Mouse (Mus musculus) limb, embryonic 14.5 days (tissue): ENCODE measurements around the gene Fbxw11. TPM values are rescaled to one million over a fixed set of nuclear protein-coding genes. Genes with fewer than 3 reads are reported as not detected.

Experiments
- ATAC-seq: fragments of 200-750 bp; cut with Nextera tagmentation; 2 replicates; pipeline ENCODE4 v1.8.0; 2017; ENCODE audit warnings: low read depth, moderate number of reproducible peaks, moderate TSS enrichment; ENCODE audit not compliant: low FRiP score
- DNase-seq: peaks from one replicate; pipeline ENCODE4 v3.0.0-alpha.2; 2015; ENCODE audit warnings: low spot score
- H3K27ac ChIP-seq: fragments of 300-500 bp; sonication (generic); replicated peaks from 2 replicates; pipeline ENCODE4 v1.5.1; 2014; ENCODE audit warnings: low read depth, mild to moderate bottlenecking, low read length, moderate library complexity, mixed read lengths
- H3K27me3 ChIP-seq: fragments of 300-500 bp; sonication (generic); 2 replicates; pipeline ENCODE4 v1.6.1; 2014; ENCODE audit warnings: low read length, mixed read lengths; ENCODE audit not compliant: control insufficient read depth, insufficient read depth
- H3K36me3 ChIP-seq: fragments of 300-500 bp; sonication (generic); 2 replicates; pipeline ENCODE4 v1.6.1; 2014; ENCODE audit warnings: mild to moderate bottlenecking, low read length, moderate library complexity, mixed read lengths; ENCODE audit not compliant: control insufficient read depth, insufficient read depth
- H3K4me1 ChIP-seq: fragments of 300-500 bp; sonication (generic); 2 replicates; pipeline ENCODE4 v1.6.1; 2014; ENCODE audit warnings: antibody characterized with exemption, low read length, mixed read lengths; ENCODE audit not compliant: control insufficient read depth, insufficient read depth
- H3K4me2 ChIP-seq: fragments of 300-500 bp; sonication (generic); replicated peaks from 2 replicates; pipeline ENCODE4 v1.6.1; 2014; ENCODE audit warnings: low read depth, mild to moderate bottlenecking, low read length, moderate library complexity; ENCODE audit not compliant: severe bottlenecking
- H3K4me3 ChIP-seq: fragments of 300-500 bp; sonication (generic); replicated peaks from 2 replicates; pipeline ENCODE4 v1.5.1; 2014; ENCODE audit warnings: low read length
- H3K9ac ChIP-seq: fragments of 300-500 bp; sonication (generic); 2 replicates; pipeline ENCODE4 v1.6.1; 2014; ENCODE audit warnings: mild to moderate bottlenecking, low read depth, low read length, moderate library complexity; ENCODE audit not compliant: severe bottlenecking
- H3K9me3 ChIP-seq: fragments of 300-500 bp; sonication (generic); 2 replicates; pipeline ENCODE4 v1.6.1; 2016; ENCODE audit warnings: low read length; ENCODE audit not compliant: control insufficient read depth
- POLR2A ChIP-seq: fragments of 200-500 bp; IDR thresholded peaks from 2 replicates; pipeline ENCODE4 v1.8.0; 2012; ENCODE audit warnings: inconsistent platforms, mild to moderate bottlenecking, moderate library complexity, borderline replicate concordance; ENCODE audit not compliant: insufficient read depth, insufficient read length; ENCODE audit errors: extremely low read depth
- WGBS: fragments of 180-500 bp; shearing (Covaris S2); extraction: QIAGEN DNeasy Blood & Tissue Kit; methylation state at CpG from one replicate; pipeline ENCODE4 v1.1.7; 2014; 5-methylcytosine and 5-hydroxymethylcytosine counted together
- polyA plus RNA-seq, 2 experiments: library from polyadenylated mRNA; depleted of rRNA in 1 of 2; stranded (reverse) in 1 of 2; unstranded in 1 of 2; fragments of >200 nt; fragmentation: Nextera tagmentation in 1 of 2; extraction: Ambion mirVana in 1 of 2; gene quantifications; 2 replicates each; pipeline versions ENCODE4 v1.2.1 to v1.2.3; 2012 to 2014

The Fbxw11 gene
- polyA plus RNA-seq, 2 experiments = 56.1 to 63.2 TPM

DNA sequence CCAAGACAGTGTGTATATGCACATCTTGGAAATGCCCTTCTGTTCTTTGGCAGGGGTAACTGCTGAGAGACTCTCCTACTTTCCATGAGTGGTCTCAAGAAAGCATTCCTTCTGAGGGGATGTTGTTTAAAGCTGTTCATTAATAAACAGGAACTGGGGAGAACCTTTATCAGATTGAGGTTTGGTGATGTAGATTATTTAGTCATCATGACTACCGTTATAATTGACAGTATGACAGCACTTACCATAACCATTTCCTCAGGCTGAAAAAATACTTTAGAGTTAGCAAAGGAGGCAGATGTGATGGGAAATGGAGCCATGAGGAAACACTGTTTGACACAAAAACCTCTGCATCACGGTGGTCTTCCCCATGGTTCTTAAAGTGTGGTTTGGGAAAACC lies 80.8 kb downstream of the Fbxw11 start:
- Histone ChIP-seq H3K9ac (no peak overlapping the region), H3K27me3 (no peaks in the 10 kb centered on the region), H3K36me3 (peaks cover 9% of the 10 kb centered on the region), H3K4me1 (peaks cover 13% of the 10 kb centered on the region), H3K4me3 (no peak overlapping the region), H3K9me3 (no peaks in the 10 kb centered on the region), H3K4me2 (no peak overlapping the region), H3K27ac (no peak overlapping the region)
- WGBS = 87% methylated on average over 2 of the region's 2 CpGs
- TF ChIP-seq POLR2A = no peak
- DNase-seq (no peak), ATAC-seq (no peak)

DNA sequence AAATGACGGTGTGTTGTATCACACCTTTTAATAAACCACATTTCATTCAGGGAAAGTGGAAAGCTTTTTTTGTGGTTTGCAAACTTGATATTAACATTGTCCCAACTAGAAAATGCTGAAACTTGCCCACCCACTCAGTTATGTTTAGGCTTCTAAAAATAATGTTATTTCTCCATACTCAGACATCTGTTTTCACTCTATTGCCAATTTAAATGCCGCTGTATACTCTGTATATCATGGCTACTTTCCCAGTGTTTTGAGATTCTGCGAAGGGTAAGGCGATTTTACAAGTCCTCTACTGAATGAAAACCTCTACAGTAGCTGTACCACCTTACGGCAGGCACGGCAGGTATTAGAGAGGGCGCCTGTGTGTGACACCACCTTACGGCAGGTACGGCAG lies 82.6 kb downstream of the Fbxw11 start:
- WGBS = 50% methylated on average over 9 of the region's 9 CpGs
- Histone ChIP-seq H3K4me1 (peaks cover 13% of the 10 kb centered on the region), H3K4me2 (no peak overlapping the region), H3K27me3 (no peaks in the 10 kb centered on the region), H3K9ac (no peak overlapping the region), H3K27ac (no peak overlapping the region), H3K36me3 (peaks cover 9% of the 10 kb centered on the region), H3K4me3 (no peak overlapping the region), H3K9me3 (no peaks in the 10 kb centered on the region)
- ATAC-seq (peak; percentile 75), DNase-seq (peak; percentile 74)
- TF ChIP-seq POLR2A = no peak

DNA sequence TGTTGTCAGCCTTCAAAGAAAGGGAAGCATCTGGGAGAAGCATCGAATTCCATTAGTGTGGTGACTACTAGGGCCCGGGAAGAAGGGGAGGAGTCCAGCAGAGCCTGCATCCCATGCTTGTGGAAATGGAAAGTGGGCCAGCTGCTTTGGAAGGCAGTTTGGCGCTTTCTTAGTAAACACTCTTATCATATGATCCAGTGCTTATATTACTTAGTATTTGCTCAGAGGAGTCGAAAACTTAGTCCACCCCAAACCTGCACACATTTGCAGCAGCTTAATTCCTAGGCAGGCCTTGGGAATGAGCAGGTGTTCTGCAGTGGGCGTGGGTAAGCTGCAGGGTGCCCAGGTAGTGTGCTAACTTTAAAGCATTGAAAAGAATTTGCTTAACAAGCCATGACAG lies 89.9 kb downstream of the Fbxw11 start:
- H3K36me3 ChIP-seq = peaks cover 51% of the 10 kb centered on the region
- H3K27ac ChIP-seq = no peak overlapping the region
- no peaks in the 10 kb centered on the region for H3K4me1 ChIP-seq
- no peak for DNase-seq
- H3K27me3 ChIP-seq = no peaks in the 10 kb centered on the region
- H3K9me3 ChIP-seq = no peaks in the 10 kb centered on the region
- no peak overlapping the region for H3K4me2 ChIP-seq
- 75% methylated on average over 5 of the region's 5 CpGs for WGBS
- H3K4me3 ChIP-seq = no peak overlapping the region
- H3K9ac ChIP-seq = no peak overlapping the region
- no peak for TF ChIP-seq POLR2A
- no peak for ATAC-seq

DNA sequence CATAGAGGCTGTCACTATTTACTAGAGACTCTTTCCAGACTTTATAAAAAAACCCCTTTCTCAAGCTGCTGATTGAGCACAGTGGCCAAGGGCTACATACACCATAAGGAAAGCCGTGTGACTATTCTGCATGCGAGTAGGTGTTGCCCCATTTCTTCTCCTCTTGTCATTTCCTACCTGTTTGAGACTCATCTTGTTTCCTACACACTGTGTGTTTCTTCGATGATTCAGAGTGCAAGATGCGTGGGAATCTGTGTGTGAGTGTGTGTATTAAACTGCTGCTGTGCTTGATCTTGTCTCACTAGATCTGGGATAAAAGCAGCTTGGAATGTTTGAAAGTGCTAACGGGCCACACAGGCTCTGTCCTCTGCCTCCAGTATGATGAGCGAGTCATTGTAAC lies 90.7 kb downstream of the Fbxw11 start:
- no peak for DNase-seq
- ATAC-seq = no peak
- H3K27me3 ChIP-seq = no peaks in the 10 kb centered on the region
- no peak overlapping the region for H3K27ac ChIP-seq
- WGBS = 91% methylated on average over 6 of the region's 6 CpGs
- H3K9me3 ChIP-seq = no peaks in the 10 kb centered on the region
- no peak overlapping the region for H3K4me2 ChIP-seq
- H3K4me3 ChIP-seq = no peak overlapping the region
- TF ChIP-seq POLR2A = no peak
- H3K36me3 ChIP-seq = peaks cover 59% of the 10 kb centered on the region
- no peaks in the 10 kb centered on the region for H3K4me1 ChIP-seq
- H3K9ac ChIP-seq = no peak overlapping the region

DNA sequence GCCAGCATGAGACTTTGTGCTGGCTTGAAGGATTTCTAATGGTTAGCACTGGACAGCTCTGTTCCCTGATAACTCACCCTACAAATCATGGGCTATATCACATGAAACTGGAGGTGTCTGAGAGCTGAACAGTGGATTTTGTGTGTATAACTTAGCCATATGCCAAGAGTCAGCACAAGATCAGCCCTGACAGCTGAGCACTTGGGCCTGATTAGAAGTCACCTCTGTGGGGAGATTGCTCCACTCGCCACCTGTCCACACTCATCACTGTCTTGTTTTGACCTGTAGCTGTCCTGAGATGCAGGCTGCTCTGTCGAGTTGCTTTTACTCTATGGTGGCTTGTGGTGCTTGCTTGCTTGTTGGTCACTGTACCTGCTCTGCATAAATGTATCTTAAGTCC lies 93.8 kb downstream of the Fbxw11 start:
- Histone ChIP-seq H3K4me1 (no peaks in the 10 kb centered on the region), H3K9ac (no peak overlapping the region), H3K27ac (no peak overlapping the region), H3K9me3 (no peaks in the 10 kb centered on the region), H3K36me3 (peaks cover 88% of the 10 kb centered on the region), H3K27me3 (no peaks in the 10 kb centered on the region), H3K4me3 (no peak overlapping the region), H3K4me2 (no peak overlapping the region)
- TF ChIP-seq POLR2A = no peak
- no peak for DNase-seq
- 0 out of 2 replicates have a peak, but pooled peaks have one; percentile 53 for ATAC-seq
- WGBS = 85% methylated on average over 2 of the region's 2 CpGs

DNA sequence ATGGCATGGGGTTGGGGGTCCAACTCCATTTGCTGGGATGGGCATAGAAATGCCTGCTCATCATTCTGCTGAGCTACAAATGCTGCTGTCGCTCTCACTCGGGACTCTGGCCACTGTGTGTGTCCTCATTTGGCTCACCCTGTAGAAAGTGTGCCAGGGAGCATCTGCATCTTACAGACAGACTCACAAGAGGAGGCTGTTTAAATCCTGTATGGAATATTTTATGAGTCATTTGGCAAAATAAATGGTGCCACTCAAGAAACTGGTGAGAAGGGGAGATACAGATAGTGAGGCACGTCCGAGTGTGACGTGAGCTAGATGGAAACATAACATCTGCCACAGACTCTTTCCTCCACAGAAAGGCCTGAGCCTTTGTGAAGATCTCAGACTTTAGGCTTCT lies 95.2 kb downstream of the Fbxw11 start:
- 85% methylated on average over 5 of the region's 5 CpGs for WGBS
- DNase-seq = no peak
- no peak overlapping the region for H3K27ac ChIP-seq
- no peaks in the 10 kb centered on the region for H3K4me1 ChIP-seq
- H3K27me3 ChIP-seq = no peaks in the 10 kb centered on the region
- ATAC-seq = no peak
- H3K9me3 ChIP-seq = no peaks in the 10 kb centered on the region
- no peak for TF ChIP-seq POLR2A
- no peak overlapping the region for H3K9ac ChIP-seq
- H3K36me3 ChIP-seq = peaks cover 91% of the 10 kb centered on the region
- H3K4me2 ChIP-seq = no peak overlapping the region
- no peak overlapping the region for H3K4me3 ChIP-seq
